Mouse (Mus musculus): ENCODE results near the gene Tmem215.

DNA sequence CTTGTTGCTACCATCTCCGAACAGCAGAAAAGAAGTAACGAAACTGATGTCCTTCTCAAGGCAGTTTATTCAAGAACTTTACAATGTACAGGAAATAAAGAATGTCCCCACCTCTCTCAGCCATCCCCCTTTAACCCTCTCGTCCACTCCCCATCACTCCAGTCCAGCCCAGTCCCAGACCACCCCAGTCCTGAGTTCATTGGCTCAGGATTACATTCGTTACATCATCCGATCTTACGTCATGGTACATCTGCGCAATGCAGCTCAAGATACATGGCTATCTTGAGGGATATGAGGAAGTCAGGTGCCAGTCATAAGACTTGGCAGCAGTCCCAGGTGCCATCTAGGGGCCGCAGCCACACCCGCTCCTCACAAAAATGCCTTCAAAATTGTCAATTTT is 28.4 kb upstream of the Tmem215 start:
- TF ChIP-seq CTCF (IDR thresholded peaks at IDR 0.05; ENCODE audit: low read depth) (no peak), EP300 (optimal IDR thresholded peaks at IDR 0.05) (no peak)

Data from stomach, postnatal 0 days (tissue).